Mouse (Mus musculus) cerebellum, adult (tissue): Measurements from ENCODE around the gene Nrcam.

Experiments used
- ATAC-seq: cut with Nextera tagmentation; 2 replicates; pipeline ENCODE4 v1.9.2; 2017; ENCODE audit warnings: mild to moderate bottlenecking, moderate library complexity, mixed read lengths; ENCODE audit not compliant: insufficient number of reproducible peaks, low FRiP score, low TSS enrichment

Gene Nrcam

DNA sequence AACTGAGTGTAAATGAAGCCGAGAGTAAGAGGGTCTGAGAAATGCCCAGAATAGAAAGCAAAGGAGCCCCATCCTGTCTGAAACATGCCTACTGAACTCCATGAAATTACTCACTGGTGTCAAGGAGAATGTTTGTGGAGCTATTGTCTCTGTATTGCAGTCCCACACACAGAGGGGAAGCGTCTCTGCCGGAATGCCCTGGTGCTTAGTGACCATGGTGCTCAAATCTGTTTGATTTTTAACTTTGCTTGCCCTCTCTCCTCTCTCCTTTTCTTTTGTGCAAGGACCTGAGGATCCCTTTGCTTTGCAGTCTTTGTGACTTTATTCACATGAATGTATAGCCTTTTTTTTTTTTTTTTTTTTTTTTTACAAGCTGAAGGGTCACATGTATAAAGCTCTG, 28.8 kb downstream of the Nrcam start:
- no peak for ATAC-seq

DNA sequence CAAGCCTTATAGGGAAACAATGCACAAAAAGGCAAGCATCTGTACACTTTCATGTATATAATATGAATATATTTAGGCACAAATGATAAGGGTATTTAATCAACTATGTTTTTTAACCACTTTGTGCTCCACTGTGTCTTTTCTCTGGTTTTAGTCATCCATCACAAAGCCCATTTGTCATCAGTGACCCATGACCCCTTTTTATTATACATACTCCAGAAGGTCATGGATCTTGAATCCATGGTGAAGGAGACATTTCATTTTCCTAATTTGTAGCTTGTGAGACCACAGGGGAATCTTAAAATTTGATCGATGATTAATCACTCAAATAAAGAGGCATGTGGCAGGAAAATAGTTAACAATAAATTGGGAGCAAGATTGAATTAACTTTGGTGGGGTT, 29.2 kb downstream of the Nrcam start:
- ATAC-seq, result no peak

DNA sequence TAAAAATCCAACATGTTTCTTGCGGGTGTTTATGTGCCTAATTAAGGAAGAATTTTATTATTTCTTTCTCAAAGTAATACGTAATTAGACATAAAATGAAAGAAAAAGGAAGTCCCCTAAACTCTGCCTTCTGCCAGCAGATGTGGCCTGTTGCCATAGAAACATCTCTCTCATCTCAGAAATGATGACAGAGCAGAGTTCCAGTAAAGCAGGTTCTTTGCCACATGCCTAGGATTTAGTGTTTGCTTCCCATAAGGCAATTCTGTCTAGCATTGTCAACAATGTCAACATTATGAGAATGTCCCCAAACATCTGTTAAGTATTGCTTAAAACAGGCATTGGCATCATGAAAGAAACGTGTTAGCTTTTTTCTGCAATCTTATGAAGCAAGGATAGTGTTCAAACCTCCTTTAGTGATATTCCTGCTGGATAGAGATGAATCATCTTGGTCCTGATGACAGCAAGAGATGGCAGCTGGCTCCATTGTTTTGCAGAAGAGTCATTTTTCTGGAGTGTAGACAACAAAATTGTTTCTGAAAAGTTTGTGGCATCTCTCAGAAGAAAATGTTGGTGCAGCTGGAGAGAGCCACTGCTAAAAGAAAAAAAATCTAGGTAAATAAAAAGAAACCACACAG, 42.5 kb downstream of the Nrcam start:
- ATAC-seq, result no peak

DNA sequence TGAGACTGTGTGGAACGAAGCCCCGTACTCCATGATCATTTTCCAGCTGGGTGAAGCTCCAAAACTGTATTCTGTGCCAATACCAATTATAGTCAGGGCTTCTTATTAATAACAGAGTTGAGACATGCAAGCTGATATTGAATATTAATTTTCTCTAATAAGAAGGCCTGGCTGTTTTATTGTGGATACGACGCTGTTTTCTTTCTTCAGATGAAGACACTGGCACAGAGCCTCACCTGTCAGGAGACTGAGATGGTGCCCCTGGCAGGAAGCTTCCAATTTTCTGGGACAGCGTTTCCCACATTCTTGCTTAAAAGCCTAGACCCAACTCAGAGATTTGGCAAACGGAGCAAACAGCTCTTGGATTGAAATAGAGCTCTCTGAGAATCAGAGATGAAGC, 47.3 kb downstream of the Nrcam start:
- ATAC-seq, result no peak

DNA sequence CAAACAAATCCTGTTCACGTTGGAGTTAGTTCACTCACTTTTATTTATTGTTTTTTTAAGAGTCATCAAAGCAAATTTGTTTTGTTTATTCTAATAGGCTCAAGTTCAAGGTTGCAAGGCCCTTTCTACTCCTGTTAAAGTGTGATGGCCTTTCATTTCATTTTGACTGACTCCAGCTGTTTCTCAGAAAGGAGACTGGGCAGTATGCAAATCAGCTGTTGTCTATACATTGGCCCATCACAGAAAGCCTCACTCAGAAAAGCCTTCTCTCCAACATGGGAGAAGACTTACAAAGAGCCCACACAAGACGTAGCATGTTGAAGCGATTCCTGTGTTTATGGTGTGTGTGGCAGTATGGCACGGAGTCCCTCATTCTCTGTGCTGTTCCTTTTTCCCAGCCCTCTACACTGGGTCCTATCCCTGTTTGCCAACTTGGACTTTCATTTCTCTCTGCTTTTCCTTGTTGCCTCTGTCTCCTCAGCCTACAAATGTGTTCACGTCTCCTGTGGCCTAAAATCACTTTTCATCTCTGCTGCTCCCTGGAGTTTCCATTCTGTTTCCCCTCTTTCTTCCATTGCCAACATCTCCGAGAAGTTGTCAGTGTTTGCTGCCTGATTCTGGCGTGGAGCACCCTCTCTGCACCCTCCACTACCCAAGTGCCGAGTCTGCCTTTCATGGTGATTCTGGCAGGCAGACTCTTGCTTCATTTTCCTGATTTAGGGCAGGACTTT, 49.9 kb downstream of the Nrcam start:
- no peak for ATAC-seq

DNA sequence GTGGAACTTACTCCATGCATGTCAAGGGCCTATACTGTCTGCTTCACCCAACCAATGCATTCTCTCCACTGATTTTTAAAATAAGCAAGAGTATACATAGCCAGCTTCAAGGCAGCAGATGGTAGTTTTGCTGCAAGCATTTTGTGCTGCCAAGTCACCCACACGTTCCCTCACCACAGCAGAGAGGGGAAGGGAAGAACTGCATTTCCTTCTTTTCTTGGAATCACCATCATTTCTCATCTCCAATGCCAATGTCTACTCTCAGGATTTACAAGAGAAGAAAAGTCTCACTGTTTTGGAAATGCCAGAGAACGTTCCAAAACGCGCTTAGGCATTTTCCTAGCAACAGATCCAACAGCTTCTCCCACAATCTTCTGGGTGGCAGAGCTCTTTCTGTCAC, 52.1 kb downstream of the Nrcam start:
- ATAC-seq, result peak; percentile 80

DNA sequence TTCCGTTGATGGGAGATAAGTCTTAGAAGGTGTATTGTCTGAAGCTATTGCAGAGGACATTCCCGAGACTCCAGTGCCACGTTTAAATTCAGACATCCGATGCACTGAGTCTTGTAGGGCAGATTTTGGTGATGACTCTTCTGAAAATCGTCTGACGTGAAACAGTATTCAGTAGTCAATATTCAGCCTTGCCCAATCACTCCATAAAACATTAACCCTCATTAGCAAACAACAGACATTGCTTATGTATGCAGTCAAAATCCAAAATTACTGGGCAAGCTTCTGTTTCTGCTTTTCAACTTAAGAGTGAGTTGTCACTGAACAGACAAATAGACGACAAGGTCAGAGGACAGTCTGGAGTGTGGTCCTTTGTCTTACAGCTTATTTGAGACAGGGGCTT, 57.7 kb downstream of the Nrcam start:
- ATAC-seq, result no peak

DNA sequence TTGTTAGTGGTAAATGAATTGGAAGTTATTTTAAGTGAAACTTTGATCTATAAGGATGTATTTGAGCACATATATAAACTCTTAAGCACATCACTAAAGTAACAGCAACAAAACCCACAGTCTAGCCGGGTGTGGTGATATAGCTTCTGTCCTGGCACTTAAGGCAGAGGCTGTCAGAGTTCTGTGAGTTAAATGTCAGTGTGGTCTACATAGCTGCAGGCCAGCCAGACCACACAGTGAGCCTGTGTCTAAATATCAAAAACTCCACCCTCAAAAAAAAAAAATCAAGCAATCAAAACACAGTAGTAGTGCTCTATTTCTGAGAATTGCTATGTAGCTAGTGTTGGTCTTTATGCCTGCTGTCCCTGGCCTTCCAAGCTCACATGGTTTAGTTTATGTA, 59.5 kb downstream of the Nrcam start:
- ATAC-seq, result no peak

DNA sequence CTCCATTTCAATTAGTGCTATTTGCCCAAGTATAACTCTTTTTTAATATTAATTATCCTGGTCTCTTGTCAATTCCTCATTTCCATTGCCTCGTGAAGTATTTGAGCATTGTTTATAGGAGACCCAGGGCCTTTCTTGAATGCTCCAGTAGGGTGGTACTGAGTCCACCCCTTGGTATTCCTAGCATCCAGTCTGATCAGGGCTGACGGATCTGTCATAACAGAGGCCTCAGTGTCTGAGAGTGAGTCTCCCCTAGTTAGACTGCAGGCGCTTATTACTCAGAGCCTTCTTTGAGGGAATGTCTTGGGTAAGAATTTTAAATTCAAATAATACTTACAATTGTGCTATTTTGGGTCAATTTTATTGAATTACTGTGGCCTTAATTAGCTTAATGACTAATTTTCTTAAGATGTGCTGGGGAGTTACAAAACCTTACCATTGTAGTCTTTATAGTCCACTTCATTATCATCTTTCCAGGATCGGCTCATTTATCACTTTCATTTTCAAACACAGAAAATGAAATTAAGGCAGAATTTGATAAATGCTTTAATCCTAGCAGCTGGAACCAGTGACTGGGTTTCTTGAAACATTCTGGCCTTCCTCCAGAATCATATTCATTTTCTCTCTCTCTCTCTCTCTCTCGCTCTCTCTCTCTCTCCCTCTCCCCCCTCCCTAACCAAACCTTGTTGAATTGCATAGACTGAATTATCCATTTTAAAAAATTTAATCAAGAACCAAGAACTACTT, 61.9 kb downstream of the Nrcam start:
- no peak for ATAC-seq

DNA sequence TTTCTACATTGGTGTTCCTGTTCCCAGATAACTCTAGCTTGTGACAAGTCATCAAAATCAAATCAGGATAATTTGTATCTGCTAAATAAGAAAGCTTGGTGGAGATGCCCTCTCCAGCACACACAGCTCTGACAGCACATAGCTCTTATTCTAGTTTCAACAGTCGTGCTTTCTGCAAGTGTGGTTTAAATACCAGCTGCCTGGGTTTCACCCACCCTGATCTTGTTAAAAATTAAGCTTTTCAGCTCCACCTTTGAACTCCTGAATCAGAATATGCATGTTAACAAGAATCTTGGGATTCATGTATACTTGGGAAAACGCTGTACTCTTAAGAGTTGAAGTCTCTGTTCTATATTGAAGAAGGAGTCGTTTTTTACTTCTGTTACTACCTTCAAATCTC, 66.2 kb downstream of the Nrcam start:
- ATAC-seq, result no peak

DNA sequence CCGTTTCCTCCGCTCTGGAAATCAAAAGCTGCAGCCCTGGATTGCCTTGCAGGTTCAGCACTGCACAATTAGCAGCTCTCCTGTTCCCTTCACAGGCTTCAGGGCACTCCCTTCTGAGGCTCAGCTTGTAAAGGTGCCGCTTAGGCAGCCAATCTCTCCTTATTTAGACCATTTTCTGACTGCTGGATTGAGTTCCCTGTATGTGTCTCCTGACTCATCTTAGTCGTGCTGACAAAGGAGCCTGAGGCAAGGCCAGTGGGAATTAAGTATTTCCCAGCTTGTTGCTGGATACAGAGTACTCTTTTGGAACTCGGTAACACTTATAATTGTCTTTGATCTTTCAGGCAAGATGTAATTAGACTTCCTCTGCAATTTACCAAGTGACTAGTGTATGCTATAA, 69.1 kb downstream of the Nrcam start:
- ATAC-seq, result no peak

DNA sequence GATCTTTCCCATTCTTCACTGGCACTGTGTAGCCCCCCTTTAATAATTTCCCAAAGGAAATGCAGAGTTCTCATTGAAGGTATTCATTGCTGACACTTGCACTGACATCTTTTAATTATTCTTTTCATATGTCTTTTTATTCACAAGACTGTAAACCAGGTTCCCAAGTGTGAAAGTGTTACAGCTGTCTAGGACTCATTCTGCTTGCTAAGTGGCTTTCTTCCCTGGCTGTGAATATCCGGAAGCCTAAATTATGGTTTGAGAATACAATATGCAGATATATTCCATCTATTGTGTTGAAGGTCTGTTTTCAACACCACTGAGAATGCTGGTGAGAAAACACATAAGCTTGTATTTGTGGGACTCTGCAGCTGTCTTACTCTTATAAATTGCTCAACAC, 73.4 kb downstream of the Nrcam start:
- no peak for ATAC-seq

DNA sequence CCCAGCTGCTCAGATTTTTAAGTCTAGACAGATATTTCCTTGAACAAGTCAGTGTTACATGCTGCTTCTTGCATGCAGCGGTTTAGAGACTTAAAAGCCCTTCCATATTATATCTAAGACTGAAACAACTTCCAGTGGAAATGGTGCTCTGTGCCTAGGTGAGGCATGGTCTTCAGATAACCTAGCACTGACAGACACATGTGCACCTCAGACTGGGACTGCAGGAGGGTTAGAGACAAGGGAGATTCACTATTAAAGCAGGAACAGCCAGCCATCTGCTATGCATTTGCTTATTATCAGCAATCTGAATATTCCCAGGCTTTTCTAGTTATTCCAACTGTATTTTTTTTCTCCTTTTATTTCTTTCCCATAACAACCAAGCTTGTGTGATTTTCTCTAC, 74.6 kb downstream of the Nrcam start:
- ATAC-seq, result no peak

DNA sequence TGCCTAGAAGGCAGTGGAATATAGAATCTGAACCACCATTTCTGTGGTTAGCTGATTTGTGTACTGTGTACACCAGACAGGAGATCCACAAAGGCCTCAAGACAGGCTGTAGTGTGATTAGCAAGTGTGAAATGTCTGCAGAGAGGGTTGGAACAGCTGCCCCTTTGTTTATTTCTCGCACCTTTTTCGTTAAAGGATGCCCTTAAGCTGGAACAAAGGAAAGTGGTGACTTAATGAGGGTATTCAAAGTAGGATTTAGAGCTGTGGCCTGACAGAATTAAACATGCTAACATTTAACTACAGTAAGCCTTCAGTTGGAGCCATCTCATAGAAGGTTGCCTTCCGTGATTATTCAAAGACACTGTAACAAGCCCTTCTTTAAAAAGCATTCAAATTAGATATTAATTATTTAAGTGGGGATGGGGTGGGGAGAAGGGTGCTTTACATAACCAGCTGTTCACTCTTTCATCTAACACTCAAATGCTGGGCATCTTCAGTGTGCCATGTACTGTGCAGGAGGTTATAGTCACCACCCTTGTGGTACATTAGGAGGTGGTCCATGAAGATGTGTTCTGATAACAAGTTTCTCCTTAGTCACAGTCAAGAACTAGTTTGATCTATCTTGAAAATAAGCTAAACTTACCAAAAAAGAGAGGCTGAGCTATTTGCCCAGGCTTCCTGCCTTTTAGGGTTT, 75.2 kb downstream of the Nrcam start:
- no peak for ATAC-seq

DNA sequence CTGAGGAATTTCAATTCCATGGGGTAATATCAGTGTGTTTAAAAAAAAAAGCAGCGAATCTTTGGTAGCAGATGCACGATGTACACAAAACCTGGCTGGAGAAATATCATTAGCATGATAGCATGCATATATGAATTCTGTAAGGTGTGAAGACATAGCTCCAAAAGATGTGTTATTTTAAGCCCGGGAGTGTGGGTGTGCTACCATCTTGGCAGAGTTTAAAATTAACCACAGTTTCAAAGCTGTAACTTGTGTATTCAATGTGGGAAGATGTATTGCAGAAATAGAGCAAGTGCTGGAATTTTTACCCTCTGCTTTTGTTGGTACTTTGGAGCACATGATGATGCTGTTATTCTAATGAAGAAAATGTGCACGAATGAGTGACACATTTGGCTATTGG, 81.1 kb downstream of the Nrcam start:
- ATAC-seq, result no peak

DNA sequence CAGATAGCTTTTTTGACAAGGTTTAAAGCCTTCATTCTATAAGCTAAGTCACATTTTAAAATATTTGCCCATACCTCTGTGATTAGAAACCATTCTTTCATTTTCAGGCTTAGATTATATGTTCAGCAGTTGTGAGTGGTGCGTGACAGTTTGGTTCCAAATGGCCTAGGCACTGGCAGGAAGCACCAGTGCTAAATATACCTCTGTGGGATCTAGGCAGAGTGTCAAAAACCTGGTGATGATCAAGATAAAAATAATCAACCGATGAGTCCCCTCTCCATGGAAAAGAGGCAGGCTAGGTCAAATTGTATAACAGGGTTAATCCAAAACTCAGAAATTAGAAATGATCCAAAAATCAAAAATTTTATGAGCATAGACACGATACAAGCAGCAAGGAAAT, 82.3 kb downstream of the Nrcam start:
- peak; percentile 85 for ATAC-seq

DNA sequence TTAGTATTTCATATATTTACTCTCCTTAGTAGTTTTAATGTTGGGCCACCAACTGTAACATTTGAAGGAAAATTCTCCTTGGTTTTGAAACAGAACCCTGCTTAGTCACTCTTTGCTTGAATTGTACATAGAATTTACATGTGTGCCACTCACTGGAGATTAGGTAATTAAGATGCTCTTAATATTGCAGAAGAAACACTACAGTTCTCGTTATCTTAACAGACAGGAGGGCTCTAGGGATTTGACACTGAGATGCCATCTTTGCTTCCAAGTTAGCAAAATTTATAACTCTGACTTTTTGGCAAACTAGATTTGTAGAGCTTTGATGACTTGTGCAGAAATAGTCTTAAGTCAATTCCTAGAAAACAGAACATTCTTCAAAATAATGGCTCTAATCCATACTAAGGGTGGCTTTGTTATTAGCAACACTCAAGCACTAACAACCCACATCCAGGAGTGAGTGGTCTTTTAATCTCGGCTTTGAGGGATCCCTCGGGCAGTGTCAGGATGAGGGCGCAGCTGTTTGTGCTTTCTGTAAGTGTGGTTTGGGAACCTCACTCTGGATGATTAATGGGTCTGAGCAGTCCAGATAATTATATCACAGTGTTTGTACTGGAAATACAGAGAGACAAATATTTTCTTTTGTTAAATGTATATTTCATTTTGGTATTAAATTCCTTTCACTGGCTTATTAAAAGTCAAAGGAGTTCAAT, 93.6 kb downstream of the Nrcam start:
- no peak for ATAC-seq

DNA sequence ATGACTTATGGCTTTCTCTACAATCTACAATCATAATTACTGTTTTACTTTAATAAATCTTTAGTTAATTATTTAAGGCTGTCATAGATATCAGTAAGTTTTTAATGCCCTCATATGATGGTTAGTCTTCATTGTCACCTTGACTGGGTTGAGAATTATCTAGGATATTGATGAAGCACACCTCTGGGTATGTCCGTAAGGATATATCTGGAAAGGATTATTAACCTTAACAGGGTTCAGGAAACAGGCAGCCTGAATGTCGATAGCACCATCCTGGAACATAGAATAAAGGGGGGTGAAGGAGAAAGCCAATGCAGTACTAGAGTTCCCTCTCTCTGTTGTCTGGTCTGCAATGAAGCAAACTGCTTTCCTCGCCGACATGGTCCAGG, 94.2 kb downstream of the Nrcam start:
- no peak for ATAC-seq

DNA sequence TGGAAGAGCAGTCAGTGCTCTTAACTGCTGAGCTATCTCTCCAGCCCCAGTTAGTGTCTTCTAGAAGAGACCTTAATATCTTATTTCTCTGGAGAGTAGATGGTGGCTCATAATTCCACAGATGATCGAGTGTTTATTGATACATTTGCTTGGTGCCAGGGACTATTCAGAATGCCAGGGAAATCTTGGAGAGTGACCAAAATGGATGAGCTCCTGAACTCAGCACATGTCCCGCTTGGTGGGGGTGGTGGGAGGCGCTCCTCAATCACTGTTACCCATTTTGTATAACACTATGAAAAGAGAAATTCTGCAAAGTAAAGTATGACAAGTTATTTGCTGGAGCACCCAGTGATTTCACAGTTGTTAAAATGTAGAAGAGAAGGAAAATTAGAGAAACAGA, 95.3 kb downstream of the Nrcam start:
- no peak for ATAC-seq

DNA sequence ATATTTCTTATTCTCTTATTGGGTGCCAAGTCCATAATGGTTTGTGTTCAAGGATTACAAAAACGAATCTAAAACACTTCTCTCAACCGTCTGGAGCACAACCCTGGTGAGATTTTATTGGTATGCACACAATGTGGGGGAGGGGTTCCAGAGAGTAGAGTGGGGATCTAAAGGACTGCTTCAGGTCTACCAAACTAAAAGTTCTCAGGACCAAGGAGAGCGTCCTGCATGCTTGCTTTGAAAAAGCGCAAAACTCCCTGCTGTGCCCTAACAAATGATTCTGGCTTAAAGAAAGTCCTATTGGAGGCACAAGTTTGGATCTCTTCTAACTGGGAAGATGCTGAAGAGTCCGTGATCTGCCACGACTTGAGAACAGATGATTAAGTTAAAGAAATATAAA, 96.4 kb downstream of the Nrcam start:
- no peak for ATAC-seq

DNA sequence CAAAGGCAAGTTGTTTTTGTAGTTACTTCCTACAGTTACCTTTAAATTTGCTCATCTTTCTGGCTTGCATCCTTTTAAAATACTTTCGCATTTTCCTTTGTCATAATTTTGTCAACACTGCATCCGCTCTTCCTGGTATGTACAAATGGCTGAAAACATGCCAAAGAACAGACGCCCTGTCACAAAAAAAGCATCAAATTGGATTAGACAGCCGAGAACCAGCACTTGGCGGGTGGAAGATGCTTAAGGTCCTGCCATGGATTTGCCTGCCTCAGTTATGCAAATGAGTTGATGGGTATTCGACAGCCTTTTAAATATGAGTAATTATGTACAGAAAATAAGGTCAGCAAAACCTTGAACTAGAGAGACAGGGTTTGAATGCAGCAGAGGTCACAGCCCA, 101.7 kb downstream of the Nrcam start:
- ATAC-seq, result peak; percentile 47; the same call in 1 of the 2 replicates
